Mouse (Mus musculus): ENCODE measurements around the gene Slc5a3.
"Not testable (repeated sequence)": the region's sequence is repeated elsewhere in the genome, so short reads cannot be mapped to it uniquely, and the experiment has no call there.

The Slc5a3 gene

GRCm38 (mm10) chr16:92062832-92063231 is 4.7 kb downstream of the Slc5a3 start:
- DNase-seq (ENCODE audit: low spot score), result no peak

GRCm38 (mm10) chr16:92064801-92065200 is 6.7 kb downstream of the Slc5a3 start:
- no peak for DNase-seq (ENCODE audit: low spot score)

- no peak for DNase-seq (ENCODE audit: low spot score)
Observed at GRCm38 (mm10) chr16:92070338-92070737, 12.2 kb downstream of the Slc5a3 start.

GRCm38 (mm10) chr16:92076797-92077196 is 18.7 kb downstream of the Slc5a3 start:
- DNase-seq (ENCODE audit: low spot score), result no peak

GRCm38 (mm10) chr16:92083771-92084453 is 25.8 kb downstream of the Slc5a3 start:
- no peak for DNase-seq (ENCODE audit: low spot score)

- no peak for DNase-seq (ENCODE audit: low spot score)
Observed at GRCm38 (mm10) chr16:92089225-92089624, 31.1 kb downstream of the Slc5a3 start.

- no peak for DNase-seq (ENCODE audit: low spot score)
Observed at GRCm38 (mm10) chr16:92091876-92092275, 33.8 kb downstream of the Slc5a3 start.

- DNase-seq (ENCODE audit: low spot score), result no peak
Observed at GRCm38 (mm10) chr16:92098351-92099051, 40.4 kb downstream of the Slc5a3 start.

GRCm38 (mm10) chr16:92099598-92099997 is 41.5 kb downstream of the Slc5a3 start:
- no peak for DNase-seq (ENCODE audit: low spot score)

GRCm38 (mm10) chr16:92100111-92100510 is 42.0 kb downstream of the Slc5a3 start:
- DNase-seq (ENCODE audit: low spot score), result no peak

- no peak for DNase-seq (ENCODE audit: low spot score)
Observed at GRCm38 (mm10) chr16:92102115-92102514, 44.0 kb downstream of the Slc5a3 start.

- DNase-seq (ENCODE audit: low spot score), result not testable (repeated sequence)
Observed at GRCm38 (mm10) chr16:92102931-92103330, 44.8 kb downstream of the Slc5a3 start.

- no peak for DNase-seq (ENCODE audit: low spot score)
Observed at GRCm38 (mm10) chr16:92103572-92104331, 45.6 kb downstream of the Slc5a3 start.

GRCm38 (mm10) chr16:92104332-92104590 is 46.1 kb downstream of the Slc5a3 start:
- no peak for DNase-seq (ENCODE audit: low spot score)

- no peak for DNase-seq (ENCODE audit: low spot score)
Observed at GRCm38 (mm10) chr16:92104951-92105350, 46.8 kb downstream of the Slc5a3 start.

- no peak for DNase-seq (ENCODE audit: low spot score)
Observed at GRCm38 (mm10) chr16:92105631-92106030, 47.5 kb downstream of the Slc5a3 start.

- no peak for DNase-seq (ENCODE audit: low spot score)
Observed at GRCm38 (mm10) chr16:92107346-92107745, 49.2 kb downstream of the Slc5a3 start.

GRCm38 (mm10) chr16:92114706-92115241 is 56.7 kb downstream of the Slc5a3 start:
- no peak for DNase-seq (ENCODE audit: low spot score)

- no peak for DNase-seq (ENCODE audit: low spot score)
Observed at GRCm38 (mm10) chr16:92115611-92116421, 57.7 kb downstream of the Slc5a3 start.

GRCm38 (mm10) chr16:92117337-92118209 is 59.5 kb downstream of the Slc5a3 start:
- no peak for DNase-seq (ENCODE audit: low spot score)

GRCm38 (mm10) chr16:92119013-92119515 is 60.9 kb downstream of the Slc5a3 start:
- DNase-seq (ENCODE audit: low spot score), result no peak
